Mouse (Mus musculus): ENCODE data around the gene Kiss1.

DNA sequence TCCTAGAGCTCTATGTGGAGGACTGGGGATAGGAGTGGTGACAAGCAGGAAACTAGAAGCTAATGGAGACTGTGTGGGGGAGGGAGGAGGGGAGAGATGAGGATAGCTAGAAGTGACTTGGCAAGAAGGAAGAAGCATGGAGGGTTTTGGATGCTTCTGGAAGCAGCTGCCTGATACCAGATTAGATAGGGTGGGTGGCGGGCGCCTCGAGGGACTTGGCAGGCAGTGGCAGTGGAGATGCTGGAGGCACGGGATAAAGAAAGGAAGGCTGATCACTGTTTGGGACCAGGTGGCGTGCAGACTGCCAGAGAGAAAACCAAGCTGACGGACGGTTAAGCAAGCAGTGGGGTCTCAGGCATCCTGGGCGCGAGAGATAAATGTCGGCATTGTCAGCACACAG, 9.7 kb upstream of the Kiss1 start:
- no peak for TF ChIP-seq POLR2A (IDR thresholded peaks at IDR 0.05; ENCODE audit: borderline replicate concordance, extremely low read depth, low read depth, low read length)
- no peak for TF ChIP-seq CTCF (IDR thresholded peaks at IDR 0.05; ENCODE audit: insufficient read depth, low read length)

All from lung, adult 2 months (tissue).